Comparison of ENCODE assay signal across 16 mouse cellular contexts in the genomic region with DNA sequence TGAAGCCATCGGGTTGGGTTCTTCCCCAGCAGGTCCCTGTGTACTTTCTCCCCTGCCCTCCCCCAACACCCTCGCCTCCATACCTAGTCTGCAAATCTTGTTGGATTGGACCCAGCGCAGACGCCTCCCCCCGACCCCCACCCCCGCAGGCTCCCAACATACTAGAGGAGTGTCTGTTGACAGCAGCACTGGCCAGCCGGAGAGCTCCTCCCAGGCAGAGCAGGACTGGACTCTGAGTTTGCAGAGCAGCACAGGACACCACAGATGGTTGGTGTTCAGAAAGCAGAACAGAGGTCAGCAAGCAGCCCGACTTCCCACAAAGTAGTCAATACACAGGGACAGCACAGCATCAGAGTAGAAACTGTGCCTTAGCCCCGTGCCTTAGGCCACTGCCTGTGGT. TPM values are rescaled to one million over a fixed set of nuclear protein-coding genes. Genes with fewer than 3 reads are reported as not detected.
DNase-seq lines count a peak whose midpoint lies in the region; ATAC-seq and TF ChIP-seq lines count a peak whose summit lies in the region.
"Had no signal": no experiment of that assay in that cellular context is flagged by ENCODE, and none has a peak within 500 bp of the region (broad histone marks: within the 10 kb centered on the region; RNA-seq: fewer than 3 reads in every experiment).

No protein-coding gene starts in this region.

- no peaks in the 10 kb centered on the region for H3K9me3 ChIP-seq in liver, embryonic 15.5 days (replicated peaks)
- H3K9me3 ChIP-seq: G1E; neural tube, embryonic 13.5 days had no signal

- peak; percentile 33 for DNase-seq in adrenal gland, postnatal 14 days
- DNase-seq in adrenal gland, adult 18-20 months (ENCODE audit: low spot score in 2 of 2) = no peak
- DNase-seq in embryo, embryonic 9.5 days (ENCODE audit: extremely low spot score) = peak; percentile 19
- DNase-seq in kidney, postnatal 14 days = peak; percentile 67
- DNase-seq in cerebellum, adult 8-10 months = no peak
- DNase-seq in frontal cortex, postnatal 10 days (ENCODE audit: low spot score in 2 of 2) = no peak
- no peak for DNase-seq in gastrocnemius, adult 2 months
- DNase-seq: adrenal gland, postnatal 25 days; cerebellum, adult 11 months had no signal

- no peak overlapping the region for H3K9ac ChIP-seq in liver, embryonic 15.5 days
- H3K9ac ChIP-seq: neural tube, embryonic 13.5 days had no signal

- H3K4me3 ChIP-seq in liver, embryonic 15.5 days (replicated peaks) = no peak overlapping the region
- H3K4me3 ChIP-seq in gastrocnemius, adult 2 months = no peak overlapping the region
- H3K4me3 ChIP-seq: erythroblast, embryonic 14.5 days; neural tube, embryonic 13.5 days had no signal

- peaks cover 14% of the 10 kb centered on the region; the same call in 1 of the 2 replicates for H3K27me3 ChIP-seq in liver, embryonic 15.5 days

- peak; percentile 90 for ATAC-seq in liver, embryonic 15.5 days (ENCODE audit: insufficient read depth)

- WGBS in liver, embryonic 15.5 days (ENCODE audit: insufficient replicate concordance) = 22% methylated on average over 9 of the region's 9 CpGs

- no peak for TF ChIP-seq CTCF in gastrocnemius, adult 2 months (IDR thresholded peaks at IDR 0.05)

- peak overlapping the region; percentile 23 for H3K4me2 ChIP-seq in liver, embryonic 15.5 days
- H3K4me2 ChIP-seq: neural tube, embryonic 13.5 days had no signal

- peak overlapping the region; percentile 57; the same call in 1 of the 2 replicates for H3K27ac ChIP-seq in liver, embryonic 15.5 days (replicated peaks)
- no peak overlapping the region for H3K27ac ChIP-seq in gastrocnemius, adult 2 months
- H3K27ac ChIP-seq: neural tube, embryonic 13.5 days had no signal

- no peaks in the 10 kb centered on the region for H3K36me3 ChIP-seq in liver, embryonic 15.5 days (replicated peaks)
- H3K36me3 ChIP-seq: G1E; neural tube, embryonic 13.5 days had no signal

- intact Hi-C loops in gastrocnemius, adult 2 months (cut with DNase I) = no loop called here

- H3K4me1 ChIP-seq in liver, embryonic 15.5 days (replicated peaks) = no peaks in the 10 kb centered on the region

RNA-seq across cellular contexts. Expression of a gene that starts 23.8 kb away (rescaled TPM):
- 5.4 and 7.2 TPM in 2 replicates for total RNA-seq in adrenal gland, postnatal 14 days (2021)
- 1 to 10 TPM in 1 of 2 experiments, under 1 TPM in 1; 0.76 to 1.5 TPM for total RNA-seq in adrenal gland, adult 18-20 months (2021)
- 0.31 and 0.37 TPM in 2 replicates for polyA plus RNA-seq in liver, embryonic 15.5 days (2015; fragmentation: Nextera tagmentation; extraction: Ambion mirVana)
- total RNA-seq in gastrocnemius, adult 2 months (2021) = 1 to 10 TPM; 1.6 to 2.6 TPM
- total RNA-seq: megakaryocyte, adult 5-6 weeks had no signal
- polyA plus RNA-seq: erythroblast, embryonic 14.5 days; G1E had no signal

RNA-seq across cellular contexts. Expression of a gene that starts 32.2 kb away (rescaled TPM):
- not detected in 2 replicates for total RNA-seq in adrenal gland, postnatal 14 days (2021)
- total RNA-seq in adrenal gland, adult 18-20 months (2021) = under 1 TPM; 0.46 to 0.61 TPM
- not detected in 2 replicates for polyA plus RNA-seq in liver, embryonic 15.5 days (2015; fragmentation: Nextera tagmentation; extraction: Ambion mirVana)
- not detected for total RNA-seq in gastrocnemius, adult 2 months (2021)
- total RNA-seq: adrenal gland, postnatal 25 days; megakaryocyte, adult 5-6 weeks had no signal
- polyA plus RNA-seq: erythroblast, embryonic 14.5 days; G1E; heart, postnatal 0 days; large intestine, adult 2 months had no signal

RNA-seq across cellular contexts. Expression of a gene that starts 32.2 kb away (rescaled TPM):
- total RNA-seq in adrenal gland, postnatal 14 days (2021) = 365 and 371 TPM in 2 replicates
- 100 to 1,000 TPM; 208 to 312 TPM for total RNA-seq in adrenal gland, adult 18-20 months (2021)
- polyA plus RNA-seq in liver, embryonic 15.5 days (2015; fragmentation: Nextera tagmentation; extraction: Ambion mirVana) = 132 and 136 TPM in 2 replicates
- 100 to 1,000 TPM; 298 to 413 TPM for total RNA-seq in gastrocnemius, adult 2 months (2021)

RNA-seq across cellular contexts. Expression of a gene that starts 54.7 kb away (rescaled TPM):
- 26.0 and 27.0 TPM in 2 replicates for total RNA-seq in adrenal gland, postnatal 14 days (2021)
- total RNA-seq in adrenal gland, adult 18-20 months (2021) = 10 to 100 TPM; 26.0 to 30.6 TPM
- polyA plus RNA-seq in liver, embryonic 15.5 days (2015; fragmentation: Nextera tagmentation; extraction: Ambion mirVana) = 17.2 and 18.3 TPM in 2 replicates
- 10 to 100 TPM; 15.8 to 16.7 TPM for total RNA-seq in gastrocnemius, adult 2 months (2021)

RNA-seq across cellular contexts. Expression of a gene that starts 55.1 kb away (rescaled TPM):
- total RNA-seq in adrenal gland, postnatal 14 days (2021) = 27.3 and 27.4 TPM in 2 replicates
- total RNA-seq in adrenal gland, adult 18-20 months (2021) = 10 to 100 TPM; 26.7 to 29.8 TPM
- polyA plus RNA-seq in liver, embryonic 15.5 days (2015; fragmentation: Nextera tagmentation; extraction: Ambion mirVana) = 22.8 and 23.8 TPM in 2 replicates
- total RNA-seq in gastrocnemius, adult 2 months (2021) = 10 to 100 TPM; 31.9 to 33.5 TPM

Comparison
In these comparisons a context has a peak if more than half of its experiments do, and no peak if none do; other contexts are left out.
1. DNase-seq: peak in adrenal gland, postnatal 14 days (single experiment), embryo, embryonic 9.5 days (single experiment) and kidney, postnatal 14 days (single experiment); none in adrenal gland, adult 18-20 months (0 of 2), cerebellum, adult 8-10 months (single experiment), frontal cortex, postnatal 10 days (0 of 2) and gastrocnemius, adult 2 months (single experiment).